Mouse (Mus musculus) A20 (cell line): ENCODE results near the gene Renbp.
A peak's percentile ranks its signal among the peaks of the same experiment; 100 is the strongest.

Experiments
- DNase-seq: peaks from one replicate; pipeline ENCODE4 v3.0.0-alpha.2; 2011; ENCODE audit warnings: low read depth, low spot score

Renbp gene

GRCm38 (mm10) chrX:73930402-73931062 is at the start of gene Renbp:
Renbp (minus strand) TSS chrX:73930850.
- peak; percentile 80 for DNase-seq

GRCm38 (mm10) chrX:73977783-73978182 is 47.1 kb upstream of the Renbp start:
- no peak for DNase-seq

- DNase-seq, result peak; percentile 60
Measured at GRCm38 (mm10) chrX:73976283-73976682, 45.6 kb upstream of the Renbp start.

GRCm38 (mm10) chrX:73972774-73973173 is 42.1 kb upstream of the Renbp start:
- no peak for DNase-seq

GRCm38 (mm10) chrX:73970781-73971180 is 40.1 kb upstream of the Renbp start:
- DNase-seq, result no peak

GRCm38 (mm10) chrX:73969729-73970128 is 39.1 kb upstream of the Renbp start:
- DNase-seq, result no peak

GRCm38 (mm10) chrX:73969167-73969566 is 38.5 kb upstream of the Renbp start:
- no peak for DNase-seq

- peak; percentile 94 for DNase-seq
Measured at GRCm38 (mm10) chrX:73967177-73968075, 36.8 kb upstream of the Renbp start.

- peak; percentile 90 for DNase-seq
Measured at GRCm38 (mm10) chrX:73966248-73967176, 35.9 kb upstream of the Renbp start, which contains the start of gene Hcfc1. Hcfc1 (minus strand) TSS chrX:73966357.

GRCm38 (mm10) chrX:73965307-73965706 is 34.7 kb upstream of the Renbp start:
- DNase-seq, result peak; percentile 62

- DNase-seq, result no peak
Measured at GRCm38 (mm10) chrX:73964363-73964762, 33.7 kb upstream of the Renbp start.

- DNase-seq, result no peak
Measured at GRCm38 (mm10) chrX:73954988-73955387, 24.3 kb upstream of the Renbp start.

GRCm38 (mm10) chrX:73952603-73953002 is 22.0 kb upstream of the Renbp start:
- DNase-seq, result no peak

GRCm38 (mm10) chrX:73949341-73949740 is 18.7 kb upstream of the Renbp start:
- DNase-seq, result no peak

- peak; percentile 44 for DNase-seq
Measured at GRCm38 (mm10) chrX:73948647-73949046, 18.0 kb upstream of the Renbp start.

GRCm38 (mm10) chrX:73946896-73947295 is 16.2 kb upstream of the Renbp start:
- no peak for DNase-seq

GRCm38 (mm10) chrX:73942294-73942693 is 11.6 kb upstream of the Renbp start:
- DNase-seq, result no peak

- no peak for DNase-seq
Measured at GRCm38 (mm10) chrX:73941860-73942259, 11.2 kb upstream of the Renbp start.

- DNase-seq, result no peak
Measured at GRCm38 (mm10) chrX:73931871-73932270, 1.2 kb upstream of the Renbp start.

GRCm38 (mm10) chrX:73922550-73922882 is 8.1 kb downstream of the Renbp start:
- DNase-seq, result no peak

GRCm38 (mm10) chrX:73921823-73922549 is 8.7 kb downstream of the Renbp start, which contains the start of the genes Arhgap4 and Naa10:
Arhgap4 (minus strand) TSS chrX:73921870.
Naa10 (minus strand) TSS chrX:73921944.
- DNase-seq, result peak; percentile 89
